Mouse (Mus musculus) liver, embryonic 16.5 days (tissue): ENCODE measurements around the gene Odf3l2. TPM values are rescaled to one million over a fixed set of nuclear protein-coding genes. Genes with fewer than 3 reads are reported as not detected.
A peak's percentile ranks its signal among the peaks of the same experiment; 100 is the strongest.

ENCODE experiments used
- ATAC-seq: fragments of 200-750 bp; cut with Nextera tagmentation; 2 replicates; pipeline ENCODE4 v1.8.0; 2017; ENCODE audit warnings: low read depth, mild to moderate bottlenecking, moderate number of reproducible peaks, moderate library complexity
- H3K27ac ChIP-seq: fragments of 300-500 bp; sonication (generic); 2 replicates; pipeline ENCODE4 v1.5.1; 2014; ENCODE audit warnings: mild to moderate bottlenecking, low read length
- H3K27me3 ChIP-seq: fragments of 300-500 bp; sonication (generic); 2 replicates; pipeline ENCODE4 v1.6.1; 2014; ENCODE audit warnings: low read depth, low read length, mixed read lengths; ENCODE audit not compliant: control insufficient read depth, insufficient read depth
- H3K36me3 ChIP-seq: fragments of 300-500 bp; sonication (generic); 2 replicates; pipeline ENCODE4 v1.6.1; 2014; ENCODE audit warnings: mild to moderate bottlenecking; ENCODE audit not compliant: control insufficient read depth, insufficient read depth
- H3K4me1 ChIP-seq: fragments of 300-500 bp; sonication (generic); 2 replicates; pipeline ENCODE4 v1.6.1; 2014; ENCODE audit warnings: low read depth, low read length, mixed read lengths; ENCODE audit not compliant: control insufficient read depth
- H3K4me2 ChIP-seq: fragments of 300-500 bp; sonication (generic); 2 replicates; pipeline ENCODE4 v1.6.1; 2014; ENCODE audit warnings: low read depth, low read length, mixed read lengths
- H3K4me3 ChIP-seq: fragments of 300-500 bp; sonication (generic); 2 replicates; pipeline ENCODE4 v1.5.1; 2014; ENCODE audit warnings: low read depth, mild to moderate bottlenecking, low read length
- H3K9ac ChIP-seq: fragments of 300-500 bp; sonication (generic); 2 replicates; pipeline ENCODE4 v1.6.1; 2014; ENCODE audit warnings: low read depth, low read length
- H3K9me3 ChIP-seq: fragments of 300-500 bp; sonication (generic); replicated peaks from 2 replicates; pipeline ENCODE4 v1.6.1; 2016; ENCODE audit warnings: low read length; ENCODE audit not compliant: control insufficient read depth
- WGBS: fragments of 180-500 bp; shearing (Covaris S2); extraction: QIAGEN DNeasy Blood & Tissue Kit; methylation state at CpG from one replicate; pipeline ENCODE4 v1.1.7; 2014; ENCODE audit not compliant: insufficient replicate concordance; 5-methylcytosine and 5-hydroxymethylcytosine counted together
- polyA plus RNA-seq: library from polyadenylated mRNA; unstranded; fragments of >200 nt; fragmentation: Nextera tagmentation; extraction: Ambion mirVana; gene quantifications from 2 replicates; pipeline ENCODE4 v1.2.1, GENCODE M21; 2015

Gene Odf3l2
- polyA plus RNA-seq, 1 experiment from 2014 or later, result not detected

DNA sequence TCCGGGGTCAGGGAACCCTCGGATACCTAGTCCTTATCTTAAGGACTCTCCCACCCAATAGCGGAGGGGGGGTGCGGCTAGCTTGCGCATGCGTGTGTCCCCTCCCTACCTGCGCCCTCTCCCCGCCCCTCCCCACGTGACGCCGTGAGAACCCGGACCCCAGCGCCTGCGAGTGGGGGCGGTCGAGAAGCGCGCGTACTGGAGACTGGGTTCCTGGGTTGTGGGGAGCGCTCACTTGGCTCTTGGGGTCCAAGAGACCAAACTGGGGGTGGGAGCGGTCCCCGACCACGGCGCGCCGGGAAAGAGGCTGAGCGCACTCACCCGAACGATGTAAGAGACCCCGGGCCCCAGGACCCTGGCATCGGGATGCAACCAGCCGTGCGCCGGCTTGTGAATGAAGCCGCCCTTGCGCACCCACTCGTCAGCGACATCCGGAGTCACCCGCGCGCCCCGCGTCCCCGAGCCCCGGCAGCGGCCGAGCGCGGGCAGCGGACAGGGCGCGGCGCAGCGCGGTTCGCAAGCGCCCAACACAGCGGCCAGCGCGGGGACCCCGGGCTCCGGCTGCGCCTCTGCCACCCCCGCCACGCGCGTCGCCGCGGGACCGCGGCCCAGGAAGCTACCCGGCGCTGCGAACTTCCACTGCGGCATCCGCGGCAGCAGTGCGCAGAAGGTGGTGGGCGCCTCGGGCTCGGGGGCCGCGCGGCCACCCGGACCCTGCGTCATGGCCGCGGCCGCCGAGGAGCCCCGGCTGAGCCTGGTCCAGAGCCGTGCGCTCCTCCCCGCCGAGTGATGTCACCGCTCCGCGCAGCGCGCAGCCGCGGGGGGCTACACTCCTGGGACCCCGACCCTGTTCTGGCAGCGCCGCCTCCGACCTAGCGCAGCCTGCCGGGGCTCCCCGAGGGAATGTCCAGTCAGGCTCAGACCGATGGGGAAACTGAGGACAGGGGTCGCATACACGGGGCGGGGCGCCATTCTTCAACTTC, 8.1 kb downstream of the Odf3l2 start, which contains the start of gene Shc2:
Shc2 (minus strand) TSS at position 791 of the 983 bp plus-strand sequence.
- under 1% methylated on average over 97 of the region's 116 CpGs for WGBS
- Histone ChIP-seq H3K4me1 (no peaks in the 10 kb centered on the region; the same call in 1 of the 2 replicates), H3K9me3 (no peaks in the 10 kb centered on the region), H3K4me3 (peak within 1 kb of the TSS; percentile 34), H3K9ac (no peak within 1 kb of the TSS), H3K27ac (no peak within 1 kb of the TSS), H3K4me2 (peak within 1 kb of the TSS; percentile 40), H3K27me3 (peaks cover 42% of the 10 kb centered on the region), H3K36me3 (no peaks in the 10 kb centered on the region)
- ATAC-seq, result no peak

DNA sequence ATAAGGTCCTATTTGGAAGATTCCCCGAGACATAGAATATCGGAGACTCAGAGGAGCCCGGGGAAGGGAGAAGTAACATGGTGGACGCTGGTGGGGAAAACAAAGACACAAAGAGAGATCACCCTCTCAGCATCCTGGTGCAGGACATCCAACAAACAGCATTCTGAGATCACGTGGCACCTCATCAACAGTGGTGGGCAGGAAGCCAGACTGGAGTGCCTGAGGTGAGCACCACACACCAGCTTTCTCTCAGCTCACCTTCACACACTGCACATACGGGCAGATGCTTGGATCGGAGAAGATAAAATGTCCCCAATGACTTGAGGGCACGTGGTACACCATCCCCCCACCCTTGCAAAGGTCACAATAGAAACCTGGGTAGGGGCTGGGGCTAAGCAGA, 9.3 kb downstream of the Odf3l2 start:
- Histone ChIP-seq H3K4me1 (no peaks in the 10 kb centered on the region; the same call in 1 of the 2 replicates), H3K4me2 (no peak overlapping the region), H3K27ac (no peak overlapping the region), H3K27me3 (peaks cover 42% of the 10 kb centered on the region), H3K9ac (no peak overlapping the region), H3K4me3 (no peak overlapping the region), H3K36me3 (no peaks in the 10 kb centered on the region), H3K9me3 (no peaks in the 10 kb centered on the region)
- ATAC-seq, result no peak
- WGBS, result 62% methylated on average over 8 of the region's 8 CpGs

DNA sequence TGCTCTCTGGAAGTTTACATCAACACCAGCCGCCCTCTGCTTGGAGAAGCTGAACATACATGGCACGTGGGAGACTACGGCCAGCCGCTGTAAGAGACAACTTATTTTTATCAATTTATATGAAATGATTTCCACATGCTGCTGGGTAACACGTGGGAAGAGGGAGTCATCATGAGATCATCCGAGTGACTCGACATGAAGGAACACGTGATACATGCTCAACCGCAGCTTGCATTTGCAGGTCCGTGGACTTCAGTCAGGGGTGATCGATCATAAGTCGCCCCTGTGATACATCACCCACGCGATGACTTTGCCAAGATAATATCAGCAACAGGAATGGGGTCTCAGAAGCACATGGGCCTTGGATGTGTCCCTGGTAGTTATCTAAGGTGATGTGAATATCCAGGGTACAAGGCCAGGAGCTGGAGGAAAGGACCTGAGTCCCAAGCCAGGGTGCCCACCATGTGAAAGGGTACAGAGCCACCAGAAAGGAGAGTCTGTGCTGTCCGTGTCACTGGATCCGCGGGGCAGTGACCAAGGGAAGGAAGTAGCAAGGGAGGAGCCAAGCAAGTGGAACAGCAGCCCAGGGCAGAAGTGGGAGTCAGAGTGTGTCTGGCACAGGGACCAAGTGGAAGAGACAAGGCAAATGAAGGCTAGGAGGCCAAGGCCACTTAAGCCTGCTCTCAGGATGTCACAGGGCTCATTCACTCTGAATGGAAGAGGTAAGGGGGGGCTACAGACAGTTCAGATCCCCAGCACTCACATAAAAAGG, 12.3 kb downstream of the Odf3l2 start:
- 60% methylated on average over 17 of the region's 17 CpGs for WGBS
- Histone ChIP-seq H3K4me3 (no peak overlapping the region), H3K9ac (no peak overlapping the region), H3K27me3 (peaks cover 22% of the 10 kb centered on the region), H3K9me3 (no peaks in the 10 kb centered on the region), H3K36me3 (no peaks in the 10 kb centered on the region), H3K27ac (no peak overlapping the region), H3K4me2 (no peak overlapping the region), H3K4me1 (no peaks in the 10 kb centered on the region; the same call in 1 of the 2 replicates)
- ATAC-seq, result no peak

DNA sequence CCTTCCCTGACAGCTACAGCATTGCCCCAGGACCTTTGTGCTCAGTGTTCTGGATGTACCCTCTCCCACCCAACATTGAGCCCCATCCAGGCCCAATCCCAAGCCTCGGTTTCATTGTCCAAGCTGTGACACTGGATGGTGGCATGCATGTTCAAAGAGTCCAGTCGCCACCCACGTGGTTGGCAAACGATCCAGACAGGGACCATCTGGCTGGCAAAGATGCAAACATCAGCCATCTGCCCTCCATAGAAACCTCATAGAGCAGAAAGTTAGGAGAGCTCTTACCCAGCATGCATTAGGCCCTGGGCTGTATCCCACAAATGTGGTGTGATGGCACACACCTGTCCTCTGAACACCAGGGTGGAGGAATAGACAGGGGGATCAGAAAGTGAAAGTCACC, 14.1 kb downstream of the Odf3l2 start:
- Histone ChIP-seq H3K9ac (no peak overlapping the region), H3K4me1 (no peaks in the 10 kb centered on the region), H3K27me3 (peaks cover 4% of the 10 kb centered on the region), H3K36me3 (no peaks in the 10 kb centered on the region), H3K9me3 (no peaks in the 10 kb centered on the region), H3K4me2 (no peak overlapping the region), H3K27ac (no peak overlapping the region), H3K4me3 (no peak overlapping the region)
- no peak for ATAC-seq
- 65% methylated on average over 4 of the region's 4 CpGs for WGBS

DNA sequence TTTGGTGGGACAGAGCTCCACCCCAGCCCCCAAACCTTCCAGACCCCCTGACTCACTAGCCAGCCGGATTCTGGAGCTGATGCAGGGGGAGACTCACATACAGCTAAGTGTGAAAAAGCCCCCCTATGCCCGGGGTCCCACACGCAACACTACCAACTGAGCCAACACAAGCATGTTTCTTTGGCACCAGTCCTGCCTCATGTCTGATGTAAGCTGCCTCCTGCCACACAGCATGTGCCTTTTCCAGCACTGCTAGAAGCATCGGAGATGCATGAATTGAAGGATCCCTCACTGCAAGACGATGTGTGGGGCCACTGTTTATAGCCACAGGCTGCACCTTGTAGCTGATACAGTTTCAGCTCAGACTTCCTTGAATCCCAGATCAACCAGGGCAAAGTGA, 17.2 kb downstream of the Odf3l2 start:
- Histone ChIP-seq H3K4me2 (no peak overlapping the region), H3K4me1 (no peaks in the 10 kb centered on the region), H3K36me3 (no peaks in the 10 kb centered on the region), H3K27ac (no peak overlapping the region), H3K9me3 (no peaks in the 10 kb centered on the region), H3K9ac (no peak overlapping the region), H3K4me3 (no peak overlapping the region), H3K27me3 (no peaks in the 10 kb centered on the region)
- WGBS, result 62% methylated on average over 5 of the region's 5 CpGs
- no peak for ATAC-seq

DNA sequence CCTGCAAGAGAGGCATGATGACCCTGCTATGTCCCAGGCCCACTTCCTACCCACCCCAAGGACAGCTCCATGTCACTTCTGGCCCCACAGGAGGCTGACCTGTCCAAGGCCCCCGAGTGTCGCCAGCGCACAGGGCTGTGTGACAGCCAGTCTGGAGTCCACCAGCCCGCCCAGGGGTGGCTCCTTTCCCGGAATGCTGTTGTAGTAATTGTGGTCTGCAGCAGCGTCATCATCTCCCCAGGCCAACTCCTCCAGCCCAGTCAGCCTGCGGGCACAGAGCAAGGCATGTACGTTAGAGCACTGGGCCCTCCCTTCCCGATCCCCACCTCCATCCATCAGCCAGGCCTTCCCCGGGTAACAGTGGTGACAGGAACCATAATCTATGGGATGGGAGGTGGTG, 19.4 kb downstream of the Odf3l2 start:
- no peak for ATAC-seq
- Histone ChIP-seq H3K9ac (no peak overlapping the region), H3K36me3 (no peaks in the 10 kb centered on the region), H3K27ac (no peak overlapping the region), H3K27me3 (no peaks in the 10 kb centered on the region), H3K9me3 (no peaks in the 10 kb centered on the region), H3K4me1 (no peaks in the 10 kb centered on the region), H3K4me2 (no peak overlapping the region), H3K4me3 (no peak overlapping the region)
- 71% methylated on average over 10 of the region's 10 CpGs for WGBS

DNA sequence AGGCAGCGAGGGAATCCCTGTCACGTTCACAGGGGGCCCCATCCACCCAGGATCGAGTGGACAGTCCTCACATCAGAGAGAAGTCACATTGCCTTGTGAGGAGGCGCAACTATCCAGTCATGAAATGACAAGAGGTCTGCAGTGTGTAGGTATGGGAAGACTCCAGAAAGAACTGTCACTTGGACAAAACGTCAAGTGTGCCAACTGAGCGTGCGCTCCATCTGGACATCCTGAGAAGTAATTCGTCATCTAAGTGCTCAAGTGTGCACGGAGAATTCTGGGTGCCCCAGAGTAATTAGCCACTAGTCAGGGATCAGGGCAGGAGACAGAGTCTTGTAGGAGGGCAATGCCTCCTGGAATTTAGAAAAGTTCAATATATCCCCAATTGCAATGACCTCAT, 20.1 kb downstream of the Odf3l2 start:
- Histone ChIP-seq H3K36me3 (no peaks in the 10 kb centered on the region), H3K4me1 (no peaks in the 10 kb centered on the region), H3K27ac (no peak overlapping the region), H3K4me3 (no peak overlapping the region), H3K27me3 (no peaks in the 10 kb centered on the region), H3K9ac (no peak overlapping the region), H3K4me2 (no peak overlapping the region), H3K9me3 (no peaks in the 10 kb centered on the region)
- no peak for ATAC-seq
- WGBS, result 60% methylated on average over 9 of the region's 9 CpGs

DNA sequence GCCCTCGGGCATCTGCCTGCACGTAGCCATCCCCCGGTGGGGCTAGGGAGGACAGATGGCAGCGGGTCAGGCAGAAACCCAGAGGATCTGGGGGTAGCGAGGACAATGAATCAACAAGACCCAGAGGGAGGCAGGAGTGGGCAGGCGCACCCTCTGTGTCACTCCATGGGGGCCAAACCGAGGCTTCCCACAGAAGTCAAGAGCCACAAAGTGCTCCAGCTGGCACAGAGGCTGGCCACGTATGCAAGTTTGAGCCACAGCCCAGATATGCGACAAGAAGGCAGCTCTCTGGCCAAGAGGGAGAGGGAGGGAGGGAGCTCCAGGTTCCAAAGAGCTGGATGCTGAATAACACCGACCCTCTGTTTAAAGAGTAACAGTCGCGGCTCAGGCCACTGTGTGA, 21.6 kb downstream of the Odf3l2 start:
- WGBS, result 63% methylated on average over 12 of the region's 12 CpGs
- H3K27ac ChIP-seq, result no peak overlapping the region
- H3K4me3 ChIP-seq, result no peak overlapping the region
- no peaks in the 10 kb centered on the region for H3K27me3 ChIP-seq
- no peaks in the 10 kb centered on the region for H3K36me3 ChIP-seq
- no peak for ATAC-seq
- H3K4me2 ChIP-seq, result no peak overlapping the region
- no peak overlapping the region for H3K9ac ChIP-seq
- H3K9me3 ChIP-seq, result no peaks in the 10 kb centered on the region
- no peaks in the 10 kb centered on the region for H3K4me1 ChIP-seq

DNA sequence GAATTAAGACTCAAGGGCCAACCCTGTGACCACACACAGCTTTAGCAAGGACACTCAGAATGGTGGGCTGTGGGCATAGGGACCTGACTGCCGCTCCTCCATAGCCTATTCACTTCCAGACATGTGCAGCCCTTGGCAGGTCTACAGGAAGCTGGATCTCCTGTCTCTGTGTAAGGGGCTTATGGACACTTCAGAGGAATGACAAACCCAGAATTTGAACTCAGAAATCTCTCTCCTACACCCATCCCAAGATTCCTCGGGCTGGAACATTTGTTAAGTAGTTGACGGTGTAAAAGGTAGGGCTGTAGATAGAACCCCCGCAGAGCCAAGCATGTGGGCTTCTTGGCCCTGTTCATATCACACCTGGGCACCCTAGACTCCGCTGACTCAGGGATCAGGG, 29.2 kb downstream of the Odf3l2 start:
- H3K4me2 ChIP-seq, result no peak overlapping the region
- H3K4me1 ChIP-seq, result peaks cover 4% of the 10 kb centered on the region; the same call in 1 of the 2 replicates
- H3K27me3 ChIP-seq, result peaks cover 31% of the 10 kb centered on the region
- H3K9ac ChIP-seq, result no peak overlapping the region
- no peaks in the 10 kb centered on the region for H3K9me3 ChIP-seq
- no peak overlapping the region for H3K4me3 ChIP-seq
- no peak overlapping the region for H3K27ac ChIP-seq
- ATAC-seq, result no peak
- no peaks in the 10 kb centered on the region for H3K36me3 ChIP-seq
- 64% methylated on average over 5 of the region's 5 CpGs for WGBS
